Comparison of ENCODE assay signal across 25 mouse cellular contexts in the genomic region with DNA sequence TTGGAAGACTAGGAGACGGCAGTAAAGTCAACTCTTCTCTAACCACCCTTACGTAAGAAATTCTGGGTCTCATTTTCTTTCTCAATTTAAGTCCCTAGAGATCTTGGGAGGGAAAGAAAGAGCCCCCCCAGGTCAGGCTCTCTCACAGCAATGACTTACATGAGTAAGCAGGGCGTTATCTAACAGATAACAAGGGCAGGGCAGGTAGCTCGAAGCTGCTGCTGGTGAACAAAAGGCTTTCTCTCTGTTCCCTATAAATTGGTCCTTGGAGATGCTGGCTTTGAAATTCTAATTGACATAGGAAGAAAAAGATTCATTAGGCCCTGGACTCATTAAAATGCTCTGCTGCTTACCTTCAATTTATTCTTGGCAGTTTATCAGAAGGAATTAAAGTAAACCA. TPM values are rescaled to one million over a fixed set of nuclear protein-coding genes. Genes with fewer than 3 reads are reported as not detected.
DNase-seq lines count a peak whose midpoint lies in the region; ATAC-seq lines count a peak whose summit lies in the region.
"Had no signal": no experiment of that assay in that cellular context is flagged by ENCODE, and none has a peak within 500 bp of the region (broad histone marks: within the 10 kb centered on the region; RNA-seq: fewer than 3 reads in every experiment).

No protein-coding gene starts in this region.

- H3K4me3 ChIP-seq in hindbrain, embryonic 14.5 days (replicated peaks; ENCODE audit: low read length), result no peak overlapping the region
- no peak overlapping the region for H3K4me3 ChIP-seq in hindbrain, embryonic 10.5 days
- H3K4me3 ChIP-seq in liver, embryonic 13.5 days (replicated peaks), result no peak overlapping the region
- H3K4me3 ChIP-seq: gastrocnemius, adult 2 months; heart, embryonic 10.5 days; megakaryocyte, embryonic 14.5 days; myocyte; stomach, embryonic 15.5 days had no signal

- no peak for ATAC-seq in hindbrain, embryonic 14.5 days (ENCODE audit: low FRiP score)
- 0 out of 2 replicates have a peak, but pooled peaks have one; percentile 55 for ATAC-seq in liver, embryonic 13.5 days (ENCODE audit: low read depth)
- ATAC-seq: hindbrain, embryonic 16.5 days had no signal

- H3K27me3 ChIP-seq in hindbrain, embryonic 14.5 days (ENCODE audit: control insufficient read depth, insufficient read depth, low read length), result no peaks in the 10 kb centered on the region
- no peaks in the 10 kb centered on the region for H3K27me3 ChIP-seq in hindbrain, embryonic 10.5 days (ENCODE audit: insufficient read depth, poor library complexity, severe bottlenecking)
- no peaks in the 10 kb centered on the region for H3K27me3 ChIP-seq in liver, embryonic 13.5 days
- H3K27me3 ChIP-seq: megakaryocyte, embryonic 14.5 days; stomach, embryonic 15.5 days had no signal

- intact Hi-C loops in heart, postnatal 10 days (cut with DNase I), result no loop called here

- peaks cover 10% of the 10 kb centered on the region for H3K4me1 ChIP-seq in hindbrain, embryonic 14.5 days (replicated peaks; ENCODE audit: control insufficient read depth, insufficient read depth, low read length)
- H3K4me1 ChIP-seq in hindbrain, embryonic 10.5 days (replicated peaks), result no peaks in the 10 kb centered on the region
- H3K4me1 ChIP-seq in liver, embryonic 13.5 days (replicated peaks), result peaks cover 49% of the 10 kb centered on the region

- H3K4me2 ChIP-seq in hindbrain, embryonic 14.5 days (replicated peaks), result no peak overlapping the region
- peak overlapping the region; percentile 21; the same call in 1 of the 2 replicates for H3K4me2 ChIP-seq in liver, embryonic 13.5 days
- H3K4me2 ChIP-seq: stomach, embryonic 15.5 days had no signal

- H3K27ac ChIP-seq in hindbrain, embryonic 14.5 days, result 0 out of 2 replicates have a peak overlapping the region, but pooled peaks have one; percentile 26
- H3K27ac ChIP-seq in hindbrain, embryonic 10.5 days, result no peak overlapping the region
- no peak overlapping the region for H3K27ac ChIP-seq in liver, embryonic 13.5 days
- H3K27ac ChIP-seq: gastrocnemius, adult 2 months; heart, embryonic 10.5 days; stomach, embryonic 15.5 days had no signal

- DNase-seq in hindbrain, embryonic 14.5 days (ENCODE audit: low spot score), result no peak
- DNase-seq in hindbrain, embryonic 10.5 days (ENCODE audit: low spot score), result no peak
- DNase-seq in brain, adult 2 months (ENCODE audit: low read depth, low spot score), result peak; percentile 12
- DNase-seq in c-Kit-positive CD71-positive TER-119-negative erythroid progenitor cells, embryonic 14.5 days (ENCODE audit: low read depth), result peak; percentile 16
- no peak for DNase-seq in liver, embryonic 13.5 days
- no peak for DNase-seq in kidney, postnatal 4 days
- no peak for DNase-seq in heart, postnatal 10 days
- DNase-seq in kidney, adult 9 months, result no peak
- DNase-seq: adrenal gland, adult 8-10 months; cerebellum, adult 11-12 months; cerebellum, postnatal 14 days; gastrocnemius, adult 2 months; heart, postnatal 14 days; kidney, adult 18-20 months; kidney, postnatal 10 days; left cerebral cortex, postnatal 4 days; lung, postnatal 10 days; thymus, adult 2 months had no signal

- H3K9me3 ChIP-seq in hindbrain, embryonic 14.5 days (ENCODE audit: control insufficient read depth, low read length), result peaks cover 4% of the 10 kb centered on the region; the same call in 1 of the 2 replicates
- H3K9me3 ChIP-seq in hindbrain, embryonic 10.5 days, result 0 out of 2 replicates have a peak, but pooled peaks cover 4% of the 10 kb centered on the region
- no peaks in the 10 kb centered on the region for H3K9me3 ChIP-seq in liver, embryonic 13.5 days (replicated peaks)
- H3K9me3 ChIP-seq: heart, embryonic 10.5 days; megakaryocyte, embryonic 14.5 days; stomach, embryonic 15.5 days had no signal

- 49% methylated on average over 4 of the region's 4 CpGs for WGBS in hindbrain, embryonic 14.5 days
- 82% methylated on average over 4 of the region's 4 CpGs for WGBS in hindbrain, embryonic 10.5 days
- 43% methylated on average over 4 of the region's 4 CpGs for WGBS in liver, embryonic 13.5 days (ENCODE audit: insufficient replicate concordance)

- H3K9ac ChIP-seq in hindbrain, embryonic 14.5 days, result no peak overlapping the region
- peak overlapping the region; percentile 23; the same call in 1 of the 2 replicates for H3K9ac ChIP-seq in liver, embryonic 13.5 days
- H3K9ac ChIP-seq: stomach, embryonic 15.5 days had no signal

- no peaks in the 10 kb centered on the region for H3K36me3 ChIP-seq in hindbrain, embryonic 14.5 days (replicated peaks; ENCODE audit: control insufficient read depth, insufficient read depth)
- H3K36me3 ChIP-seq in hindbrain, embryonic 10.5 days, result peaks cover 54% of the 10 kb centered on the region
- H3K36me3 ChIP-seq in liver, embryonic 13.5 days, result peaks cover 32% of the 10 kb centered on the region
- H3K36me3 ChIP-seq: stomach, embryonic 15.5 days had no signal

RNA-seq across cellular contexts. Expression of a gene that starts 41.3 kb away (rescaled TPM):
- 0.93 and 1.3 TPM in 2 replicates for polyA plus RNA-seq in hindbrain, embryonic 14.5 days (2014; fragmentation: Nextera tagmentation; extraction: Ambion mirVana)
- 1.0 and 1.7 TPM in 2 replicates for polyA plus RNA-seq in hindbrain, embryonic 10.5 days (2016; fragmentation: Nextera tagmentation; extraction: Ambion mirVana)
- polyA plus RNA-seq in liver, embryonic 13.5 days (2015; fragmentation: Nextera tagmentation; extraction: Ambion mirVana), result 0.22 TPM in 1 of 2 replicates, not detected in the other
- not detected for total RNA-seq in heart, postnatal 10 days (2021)
- total RNA-seq: adrenal gland, adult 8-10 months; gastrocnemius, adult 2 months; heart, postnatal 14 days; layer of hippocampus, adult 8-10 months had no signal
- polyA plus RNA-seq: liver, embryonic 16.5 days; myocyte had no signal

RNA-seq across cellular contexts. Expression of a gene that starts 41.6 kb away (rescaled TPM):
- polyA plus RNA-seq in hindbrain, embryonic 14.5 days (2014; fragmentation: Nextera tagmentation; extraction: Ambion mirVana), result 36.2 and 41.0 TPM in 2 replicates
- 52.8 and 77.6 TPM in 2 replicates for polyA plus RNA-seq in hindbrain, embryonic 10.5 days (2016; fragmentation: Nextera tagmentation; extraction: Ambion mirVana)
- polyA plus RNA-seq in liver, embryonic 13.5 days (2015; fragmentation: Nextera tagmentation; extraction: Ambion mirVana), result 26.8 and 29.5 TPM in 2 replicates
- total RNA-seq in heart, postnatal 10 days (2021), result 100 to 1,000 TPM; 162 to 171 TPM

Comparison
In these comparisons a context has a peak if more than half of its experiments do, and no peak if none do; other contexts are left out.
1. DNase-seq: peak in brain, adult 2 months (single experiment) and c-Kit-positive CD71-positive TER-119-negative erythroid progenitor cells, embryonic 14.5 days (single experiment); none in hindbrain, embryonic 14.5 days (single experiment), hindbrain, embryonic 10.5 days (single experiment), liver, embryonic 13.5 days (single experiment), kidney, postnatal 4 days (0 of 2), heart, postnatal 10 days (0 of 2) and kidney, adult 9 months (single experiment).